Mouse (Mus musculus): ENCODE data around the gene Col4a6. TPM values are rescaled to one million over a fixed set of nuclear protein-coding genes. Genes with fewer than 3 reads are reported as not detected.

Col4a6 gene
- polyA plus RNA-seq, 1 experiment = 1.2 TPM

DNA sequence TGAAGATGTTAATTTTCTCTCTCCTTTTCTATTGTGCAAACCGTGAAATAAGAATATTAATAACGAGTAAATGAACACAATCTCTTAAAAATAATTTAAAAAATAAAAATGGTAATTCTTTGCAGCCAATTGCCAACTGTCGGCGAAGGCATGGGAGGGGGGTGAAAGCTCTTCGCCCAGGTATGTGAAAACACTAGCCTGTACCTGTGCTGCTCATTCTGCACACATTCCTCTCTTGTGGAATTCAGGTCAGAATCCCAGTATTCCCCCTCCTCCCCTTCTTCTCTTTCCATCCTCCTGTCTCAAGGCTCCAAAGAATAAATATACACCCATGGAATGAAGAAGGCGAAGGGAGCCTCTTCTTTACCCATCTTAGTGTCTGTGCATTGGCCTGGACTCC lies 37.1 kb downstream of the Col4a6 start:
- H3K4me1 ChIP-seq (ENCODE audit: control insufficient read depth, insufficient read depth, low read length) = no peaks in the 10 kb centered on the region
- WGBS = 84% methylated on average over 6 of the region's 6 CpGs
- no peak overlapping the region for H3K27ac ChIP-seq (ENCODE audit: insufficient read depth, low read depth, low read length)
- no peaks in the 10 kb centered on the region for H3K36me3 ChIP-seq (ENCODE audit: control insufficient read depth, insufficient read depth, low read length)
- DNase-seq = no peak
- TF ChIP-seq POLR2A (IDR thresholded peaks at IDR 0.05; ENCODE audit: low read depth, low read length) = no peak
- no peak for TF ChIP-seq CTCF (conservative IDR thresholded peaks at IDR 0.05; ENCODE audit: insufficient read depth, insufficient read length, low read depth, low read length)
- H3K27me3 ChIP-seq (replicated peaks; ENCODE audit: control insufficient read depth, insufficient read depth, low read length) = no peaks in the 10 kb centered on the region
- no peak overlapping the region for H3K4me3 ChIP-seq (ENCODE audit: insufficient read depth, low read depth, low read length)

GRCm38 (mm10) chrX:141415318-141415717 lies 58.6 kb downstream of the Col4a6 start:
- TF ChIP-seq CTCF (conservative IDR thresholded peaks at IDR 0.05; ENCODE audit: insufficient read depth, insufficient read length, low read depth, low read length) (no peak), POLR2A (IDR thresholded peaks at IDR 0.05; ENCODE audit: low read depth, low read length) (no peak)
- no peak overlapping the region for H3K4me3 ChIP-seq (ENCODE audit: insufficient read depth, low read depth, low read length)
- DNase-seq = peak; percentile 0
- H3K36me3 ChIP-seq (ENCODE audit: control insufficient read depth, insufficient read depth, low read length) = no peaks in the 10 kb centered on the region
- no peaks in the 10 kb centered on the region for H3K27me3 ChIP-seq (replicated peaks; ENCODE audit: control insufficient read depth, insufficient read depth, low read length)
- no peaks in the 10 kb centered on the region for H3K4me1 ChIP-seq (ENCODE audit: control insufficient read depth, insufficient read depth, low read length)
- WGBS = 39% methylated on average over 2 of the region's 2 CpGs
- no peak overlapping the region for H3K27ac ChIP-seq (ENCODE audit: insufficient read depth, low read depth, low read length)

GRCm38 (mm10) chrX:141396243-141396642 lies 77.6 kb downstream of the Col4a6 start:
- H3K4me3 ChIP-seq (ENCODE audit: insufficient read depth, low read depth, low read length) = no peak overlapping the region
- no peaks in the 10 kb centered on the region for H3K27me3 ChIP-seq (replicated peaks; ENCODE audit: control insufficient read depth, insufficient read depth, low read length)
- H3K27ac ChIP-seq (ENCODE audit: insufficient read depth, low read depth, low read length) = no peak overlapping the region
- H3K36me3 ChIP-seq (ENCODE audit: control insufficient read depth, insufficient read depth, low read length) = no peaks in the 10 kb centered on the region
- WGBS = 58% methylated on average over 3 of the region's 3 CpGs
- TF ChIP-seq CTCF (conservative IDR thresholded peaks at IDR 0.05; ENCODE audit: insufficient read depth, insufficient read length, low read depth, low read length) = no peak
- TF ChIP-seq POLR2A (IDR thresholded peaks at IDR 0.05; ENCODE audit: low read depth, low read length) = no peak
- H3K4me1 ChIP-seq (ENCODE audit: control insufficient read depth, insufficient read depth, low read length) = no peaks in the 10 kb centered on the region
- DNase-seq = no peak

DNA sequence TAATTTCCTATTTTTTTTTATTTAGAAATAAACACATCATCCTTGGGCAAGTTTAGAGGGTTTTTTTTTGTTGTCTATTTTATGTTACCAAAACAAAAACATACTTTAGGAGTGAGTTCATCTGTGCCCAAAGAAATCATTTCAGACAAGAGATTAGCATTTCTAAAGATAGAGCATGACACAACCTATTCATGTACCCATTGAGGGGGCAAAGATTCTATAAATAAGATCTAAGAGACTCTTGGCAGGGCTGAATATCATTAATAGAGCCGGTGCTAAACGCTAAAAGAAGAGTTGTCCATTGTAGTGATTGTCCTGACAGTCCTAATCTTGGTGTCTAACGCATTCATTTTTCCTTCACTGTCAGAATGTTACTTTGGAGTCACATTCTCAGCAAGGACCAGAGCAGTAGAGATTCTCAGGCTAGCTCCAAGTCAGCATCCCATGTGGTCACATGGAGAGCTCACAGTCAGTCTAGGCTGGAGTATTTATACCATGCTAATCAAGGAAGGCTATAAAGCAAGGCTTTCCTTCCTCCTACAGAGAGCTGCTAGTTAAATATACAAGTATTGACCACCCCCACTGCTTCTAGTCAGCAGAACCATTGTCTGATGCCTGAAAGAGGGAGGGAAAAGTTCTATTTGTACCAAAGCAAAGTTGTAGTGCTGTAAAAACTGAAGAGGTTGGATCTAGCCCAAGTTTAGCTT lies 88.3 kb downstream of the Col4a6 start:
- no peaks in the 10 kb centered on the region for H3K27me3 ChIP-seq (replicated peaks; ENCODE audit: control insufficient read depth, insufficient read depth, low read length)
- H3K27ac ChIP-seq (ENCODE audit: insufficient read depth, low read depth, low read length) = no peak overlapping the region
- H3K36me3 ChIP-seq (ENCODE audit: control insufficient read depth, insufficient read depth, low read length) = no peaks in the 10 kb centered on the region
- DNase-seq = no peak
- no peak for TF ChIP-seq CTCF (conservative IDR thresholded peaks at IDR 0.05; ENCODE audit: insufficient read depth, insufficient read length, low read depth, low read length)
- TF ChIP-seq POLR2A (IDR thresholded peaks at IDR 0.05; ENCODE audit: low read depth, low read length) = no peak
- 84% methylated on average over 3 of the region's 3 CpGs for WGBS
- no peak overlapping the region for H3K4me3 ChIP-seq (ENCODE audit: insufficient read depth, low read depth, low read length)
- H3K4me1 ChIP-seq (ENCODE audit: control insufficient read depth, insufficient read depth, low read length) = no peaks in the 10 kb centered on the region

DNA sequence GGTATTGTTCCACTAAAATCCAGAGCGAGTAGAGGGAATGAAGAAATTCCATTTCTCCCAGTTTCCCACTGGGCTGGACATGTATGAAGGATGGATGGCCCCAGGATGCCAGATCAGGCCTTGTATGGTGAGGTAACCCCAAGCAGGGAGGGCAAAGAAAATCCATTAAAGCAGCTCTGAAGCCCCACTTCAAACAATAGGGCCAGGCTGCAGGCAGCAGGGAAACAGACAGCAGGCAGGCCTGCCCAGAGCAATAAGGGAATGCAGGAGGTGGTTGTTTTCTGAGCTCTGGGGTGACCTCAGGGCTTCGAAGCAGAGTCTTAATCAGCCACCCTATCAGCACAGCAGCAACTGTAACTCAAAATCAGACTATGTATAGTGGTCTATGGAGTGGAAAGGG lies 89.2 kb downstream of the Col4a6 start:
- no peaks in the 10 kb centered on the region for H3K36me3 ChIP-seq (ENCODE audit: control insufficient read depth, insufficient read depth, low read length)
- no peak overlapping the region for H3K27ac ChIP-seq (ENCODE audit: insufficient read depth, low read depth, low read length)
- no peak for DNase-seq
- no peaks in the 10 kb centered on the region for H3K4me1 ChIP-seq (ENCODE audit: control insufficient read depth, insufficient read depth, low read length)
- WGBS = 79% methylated on average over 2 of the region's 2 CpGs
- H3K27me3 ChIP-seq (replicated peaks; ENCODE audit: control insufficient read depth, insufficient read depth, low read length) = no peaks in the 10 kb centered on the region
- H3K4me3 ChIP-seq (ENCODE audit: insufficient read depth, low read depth, low read length) = no peak overlapping the region
- TF ChIP-seq POLR2A (IDR thresholded peaks at IDR 0.05; ENCODE audit: low read depth, low read length) (no peak), CTCF (conservative IDR thresholded peaks at IDR 0.05; ENCODE audit: insufficient read depth, insufficient read length, low read depth, low read length) (no peak)

- TF ChIP-seq POLR2A (IDR thresholded peaks at IDR 0.05; ENCODE audit: low read depth, low read length) (no peak), CTCF (conservative IDR thresholded peaks at IDR 0.05; ENCODE audit: insufficient read depth, insufficient read length, low read depth, low read length) (no peak)
- Histone ChIP-seq H3K27ac (ENCODE audit: insufficient read depth, low read depth, low read length) (no peak overlapping the region), H3K4me3 (ENCODE audit: insufficient read depth, low read depth, low read length) (no peak overlapping the region), H3K36me3 (ENCODE audit: control insufficient read depth, insufficient read depth, low read length) (no peaks in the 10 kb centered on the region), H3K27me3 (replicated peaks; ENCODE audit: control insufficient read depth, insufficient read depth, low read length) (no peaks in the 10 kb centered on the region), H3K4me1 (ENCODE audit: control insufficient read depth, insufficient read depth, low read length) (no peaks in the 10 kb centered on the region)
- no peak for DNase-seq
- 74% methylated on average over 1 of the region's 1 CpGs for WGBS
These were observed 103.6 kb downstream of the Col4a6 start for GRCm38 (mm10) chrX:141370276-141370675.

- Histone ChIP-seq H3K27me3 (replicated peaks; ENCODE audit: control insufficient read depth, insufficient read depth, low read length) (no peaks in the 10 kb centered on the region), H3K27ac (ENCODE audit: insufficient read depth, low read depth, low read length) (no peak overlapping the region), H3K4me1 (ENCODE audit: control insufficient read depth, insufficient read depth, low read length) (no peaks in the 10 kb centered on the region), H3K4me3 (ENCODE audit: insufficient read depth, low read depth, low read length) (no peak overlapping the region), H3K36me3 (ENCODE audit: control insufficient read depth, insufficient read depth, low read length) (no peaks in the 10 kb centered on the region)
- peak; percentile 0 for DNase-seq
- TF ChIP-seq POLR2A (IDR thresholded peaks at IDR 0.05; ENCODE audit: low read depth, low read length) = no peak
- no peak for TF ChIP-seq CTCF (conservative IDR thresholded peaks at IDR 0.05; ENCODE audit: insufficient read depth, insufficient read length, low read depth, low read length)
These were observed 110.5 kb downstream of the Col4a6 start for GRCm38 (mm10) chrX:141363331-141363730.
